Mouse (Mus musculus): ENCODE measurements around the gene Hoxa7. TPM values are rescaled to one million over a fixed set of nuclear protein-coding genes. Genes with fewer than 3 reads are reported as not detected.

Gene Hoxa7
- total RNA-seq, 2 experiments from 2014 or later: 3.8 to 8.4 TPM

GRCm38 (mm10) chr6:52204050-52204752 is 17.5 kb downstream of the Hoxa7 start, which contains the start of gene Hoxa5:
Gene Hoxa5 (minus strand): TSS chr6:52204587.
- ATAC-seq (replicated peaks; ENCODE audit: low FRiP score, poor library complexity, severe bottlenecking): no peak

GRCm38 (mm10) chr6:52203371-52204049 is 18.1 kb downstream of the Hoxa7 start:
- no peak for ATAC-seq (replicated peaks; ENCODE audit: low FRiP score, poor library complexity, severe bottlenecking)

GRCm38 (mm10) chr6:52203121-52203370 is 18.6 kb downstream of the Hoxa7 start:
- ATAC-seq (replicated peaks; ENCODE audit: low FRiP score, poor library complexity, severe bottlenecking): no peak

- no peak for ATAC-seq (replicated peaks; ENCODE audit: low FRiP score, poor library complexity, severe bottlenecking)
Measured at GRCm38 (mm10) chr6:52202362-52203120, 19.1 kb downstream of the Hoxa7 start.

GRCm38 (mm10) chr6:52201269-52201668 is 20.4 kb downstream of the Hoxa7 start:
- no peak for ATAC-seq (replicated peaks; ENCODE audit: low FRiP score, poor library complexity, severe bottlenecking)

DNA sequence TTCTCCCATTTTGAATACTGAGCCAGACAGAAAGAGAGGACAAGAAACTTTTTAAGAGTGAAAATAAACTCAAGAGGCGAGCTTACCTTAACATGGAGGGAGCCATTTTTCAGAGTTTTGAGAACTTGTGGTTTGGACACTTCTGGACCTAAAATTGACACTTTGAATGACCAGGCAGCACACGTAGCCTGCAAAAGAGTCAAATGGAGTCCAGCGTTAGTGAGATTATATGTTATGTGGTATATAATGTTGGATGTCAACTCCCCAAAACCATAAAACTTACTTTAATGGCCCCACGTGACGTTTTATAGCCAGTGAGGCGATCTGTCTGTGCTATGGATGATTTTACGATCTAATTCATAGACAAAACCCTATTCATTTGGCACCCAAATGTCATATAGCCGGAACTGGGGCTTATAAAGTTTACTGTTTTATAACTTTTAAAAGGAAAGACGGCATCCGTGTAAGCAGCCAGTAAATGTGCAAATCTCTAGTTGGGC is 20.9 kb downstream of the Hoxa7 start:
- no peak for ATAC-seq (replicated peaks; ENCODE audit: low FRiP score, poor library complexity, severe bottlenecking)

DNA sequence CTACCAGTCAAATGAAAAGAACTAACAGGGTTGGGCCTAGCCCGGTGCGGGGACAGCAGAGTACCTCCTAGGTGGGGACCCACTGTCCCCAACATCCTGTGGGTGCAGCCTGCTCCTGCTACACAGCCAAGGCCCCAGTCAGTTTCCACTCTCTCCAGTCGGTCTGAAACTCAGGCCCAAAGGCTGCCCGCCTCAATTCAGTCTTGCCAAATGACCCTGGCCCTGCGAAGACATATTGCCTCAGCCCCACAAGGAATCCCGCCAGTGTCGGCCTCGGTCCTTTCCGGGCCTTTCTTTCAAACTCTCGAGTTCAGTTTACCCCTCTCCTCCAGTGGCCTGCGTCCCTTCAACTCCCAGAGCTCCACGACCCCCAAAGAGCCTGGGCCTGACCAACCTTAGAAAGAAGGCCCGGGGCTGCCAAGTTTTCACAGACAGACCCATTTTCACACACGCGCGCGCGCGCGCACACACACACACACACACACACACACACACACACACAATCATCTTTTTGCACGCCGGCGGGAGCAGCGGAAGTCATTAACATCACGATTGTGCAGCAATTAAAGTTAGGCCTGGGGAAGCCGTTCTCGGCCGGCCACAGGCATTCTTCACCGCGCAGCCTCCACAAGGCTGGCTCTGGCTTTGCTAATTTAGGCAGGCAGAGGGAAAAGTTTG is 21.4 kb downstream of the Hoxa7 start:
- ATAC-seq (replicated peaks; ENCODE audit: low FRiP score, poor library complexity, severe bottlenecking): no peak

GRCm38 (mm10) chr6:52197271-52197670 is 24.4 kb downstream of the Hoxa7 start:
- no peak for ATAC-seq (replicated peaks; ENCODE audit: low FRiP score, poor library complexity, severe bottlenecking)

GRCm38 (mm10) chr6:52196811-52197210 is 24.8 kb downstream of the Hoxa7 start:
- no peak for ATAC-seq (replicated peaks; ENCODE audit: low FRiP score, poor library complexity, severe bottlenecking)

GRCm38 (mm10) chr6:52194690-52195089 is 27.0 kb downstream of the Hoxa7 start:
- no peak for ATAC-seq (replicated peaks; ENCODE audit: low FRiP score, poor library complexity, severe bottlenecking)

- ATAC-seq (replicated peaks; ENCODE audit: low FRiP score, poor library complexity, severe bottlenecking): peak; percentile 54; the same call in 1 of the 2 replicates
Measured at GRCm38 (mm10) chr6:52191860-52192550, 29.6 kb downstream of the Hoxa7 start.

DNA sequence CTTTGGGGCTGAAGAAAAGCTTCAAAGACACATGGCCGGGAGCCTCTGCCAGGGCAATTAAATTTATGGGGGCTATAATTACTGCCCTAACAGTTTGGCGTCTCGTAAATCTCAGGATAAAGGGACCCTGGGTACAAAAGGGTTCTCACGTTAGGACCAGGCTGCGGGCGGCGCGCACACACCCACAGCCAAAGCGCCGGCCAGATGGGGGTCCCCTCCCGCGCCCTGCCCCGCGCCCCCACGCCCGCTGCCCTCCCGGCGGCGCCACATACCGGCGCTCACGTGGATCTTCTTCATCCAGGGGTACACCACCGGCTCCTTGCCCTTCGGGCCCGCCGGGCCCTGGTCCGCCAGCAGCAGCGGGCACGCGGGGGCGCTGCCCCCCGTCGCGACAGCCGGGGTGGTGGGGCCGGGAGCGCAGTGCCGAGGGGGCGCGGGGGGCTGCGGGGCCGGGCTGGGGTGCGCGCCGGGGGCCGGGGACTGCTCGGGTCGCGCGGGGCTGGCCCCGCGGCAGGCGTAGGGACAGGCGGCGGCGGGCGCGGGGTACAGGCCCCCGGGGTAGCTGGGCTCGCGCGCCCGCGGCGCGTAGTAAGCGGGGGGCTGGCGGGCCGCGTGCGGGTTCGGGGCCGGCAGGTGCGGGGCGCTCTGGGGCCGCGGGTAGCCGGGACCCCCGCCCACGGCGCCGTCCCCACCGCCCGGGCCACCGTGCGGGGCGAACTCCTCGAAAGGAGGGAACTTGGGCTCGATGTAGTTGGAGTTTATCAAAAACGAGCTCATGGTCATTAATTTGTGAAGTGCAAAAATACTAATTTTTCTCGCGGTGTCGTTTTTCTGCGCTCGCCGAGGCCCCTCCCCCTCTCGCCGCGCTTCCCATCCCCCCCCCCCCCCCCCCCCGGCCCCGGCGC is 30.5 kb downstream of the Hoxa7 start, which contains the start of gene Hoxa4:
TSS of gene Hoxa4 (minus strand) at position 848 of the 905 bp plus-strand sequence.
- no peak for ATAC-seq (replicated peaks; ENCODE audit: low FRiP score, poor library complexity, severe bottlenecking)

GRCm38 (mm10) chr6:52190410-52190809 is 31.2 kb downstream of the Hoxa7 start:
- ATAC-seq (replicated peaks; ENCODE audit: low FRiP score, poor library complexity, severe bottlenecking): no peak

DNA sequence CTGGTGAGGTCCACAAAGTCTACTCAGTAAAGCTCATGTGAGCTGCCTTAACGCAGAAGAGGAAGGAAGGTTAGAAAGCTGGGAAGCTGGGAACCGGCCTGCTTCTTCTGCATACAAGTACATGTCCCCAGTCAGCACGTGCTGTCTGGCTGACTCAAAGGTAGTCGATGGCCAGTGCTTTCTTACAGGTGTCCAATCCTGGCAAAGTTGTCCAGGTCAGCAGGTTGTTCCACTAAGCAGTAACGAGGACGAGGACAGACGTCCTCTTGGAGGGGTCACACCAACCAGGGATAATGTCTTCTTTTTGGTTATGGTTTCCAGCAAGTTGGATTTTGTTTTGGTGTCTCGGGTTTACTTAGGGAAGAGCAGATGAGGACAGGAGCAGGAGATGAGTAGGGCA is 31.7 kb downstream of the Hoxa7 start:
- ATAC-seq (replicated peaks; ENCODE audit: low FRiP score, poor library complexity, severe bottlenecking): no peak

DNA sequence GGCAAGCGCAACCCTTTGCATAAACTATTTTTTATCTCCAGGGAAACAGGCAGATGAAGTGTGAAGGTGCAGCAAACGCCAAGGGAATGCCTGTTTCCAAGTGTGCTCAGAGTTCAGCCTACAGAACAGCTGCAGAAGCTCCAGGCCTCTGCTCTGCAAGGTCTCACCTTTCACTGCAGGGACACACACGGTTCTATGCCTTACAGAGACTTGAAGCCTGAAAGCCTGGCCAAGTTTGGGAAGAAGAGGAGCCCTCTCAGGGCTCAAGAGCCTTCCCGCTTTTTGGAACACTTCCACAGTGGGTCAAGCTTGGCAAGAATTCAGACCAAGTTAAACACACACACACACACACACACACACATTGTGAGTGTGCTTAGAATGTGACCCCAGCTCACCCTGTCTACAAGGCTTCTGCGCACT is 32.5 kb downstream of the Hoxa7 start:
- no peak for ATAC-seq (replicated peaks; ENCODE audit: low FRiP score, poor library complexity, severe bottlenecking)

GRCm38 (mm10) chr6:52186500-52186899 is 35.2 kb downstream of the Hoxa7 start:
- no peak for ATAC-seq (replicated peaks; ENCODE audit: low FRiP score, poor library complexity, severe bottlenecking)

- ATAC-seq (replicated peaks; ENCODE audit: low FRiP score, poor library complexity, severe bottlenecking): no peak
Measured at GRCm38 (mm10) chr6:52185834-52186233, 35.8 kb downstream of the Hoxa7 start.

DNA sequence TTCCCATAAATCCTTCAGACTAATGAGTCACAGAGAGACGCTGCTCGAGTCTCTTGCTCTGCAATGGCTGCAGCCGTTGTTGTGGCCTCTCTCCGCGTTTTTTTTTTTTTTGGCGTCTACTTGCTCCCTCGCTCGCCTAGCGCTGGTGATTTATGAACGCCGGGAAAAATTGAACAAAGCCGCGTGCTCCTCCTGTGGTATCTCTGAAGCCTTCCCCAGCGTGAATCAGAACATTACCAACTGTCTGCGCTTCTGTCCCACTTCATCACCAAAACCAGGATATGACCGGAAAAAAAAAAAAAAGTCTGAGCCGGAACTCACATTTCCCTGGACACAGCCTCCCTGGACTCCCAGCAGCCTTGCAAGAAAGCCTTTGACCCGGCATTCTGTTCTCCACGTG is 36.4 kb downstream of the Hoxa7 start:
- no peak for ATAC-seq (replicated peaks; ENCODE audit: low FRiP score, poor library complexity, severe bottlenecking)

DNA sequence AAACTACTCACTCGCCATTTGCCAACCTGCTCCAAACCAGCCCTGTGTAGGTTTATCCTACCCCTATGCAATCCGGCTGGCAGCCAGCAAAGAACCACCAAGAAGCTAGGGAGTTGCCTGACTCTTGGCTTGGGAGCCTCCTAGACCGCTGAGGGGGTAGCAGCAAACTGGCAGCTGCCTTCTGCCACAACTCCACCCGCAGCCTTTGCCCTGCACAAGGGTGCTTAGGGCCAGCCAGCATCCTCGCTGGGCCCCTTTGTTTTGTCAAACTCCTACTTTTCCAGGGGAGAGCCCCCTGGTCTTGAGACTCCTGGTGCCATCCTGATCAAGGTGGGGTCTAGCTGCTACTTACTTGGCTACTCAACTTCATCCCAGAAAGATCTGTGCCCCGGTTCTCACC is 37.0 kb downstream of the Hoxa7 start:
- no peak for ATAC-seq (replicated peaks; ENCODE audit: low FRiP score, poor library complexity, severe bottlenecking)

Data from erythroid progenitor cell, adult 5-6 weeks (primary cell).